Mouse (Mus musculus): ENCODE measurements around the gene Rgcc.

Rgcc gene

GRCm38 (mm10) chr14:79241057-79241570 lies 60.3 kb downstream of the Rgcc start:
- DNase-seq (ENCODE audit: low spot score): no peak

DNA sequence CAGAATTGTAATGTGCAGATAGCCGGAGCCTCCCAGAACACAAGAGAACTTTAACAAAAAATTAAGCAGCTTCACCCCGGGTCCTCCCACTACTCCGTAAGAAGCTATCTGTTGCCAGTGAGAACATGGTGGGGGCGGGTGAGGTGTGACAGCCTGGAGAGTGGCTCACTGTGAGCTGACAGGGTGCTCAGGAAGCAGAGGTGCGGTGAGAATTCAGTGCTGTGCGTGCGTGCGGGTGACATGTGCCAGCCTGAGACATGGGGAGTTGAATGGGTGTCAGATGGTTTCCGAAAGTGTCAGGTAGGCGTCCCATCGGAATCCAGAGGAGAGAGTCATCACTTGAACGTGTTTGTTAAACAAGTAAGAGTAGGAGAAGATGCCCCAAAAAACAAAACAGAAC lies 62.0 kb downstream of the Rgcc start:
- peak; percentile 18 for DNase-seq (ENCODE audit: low spot score)
